Mouse (Mus musculus) adrenal gland, postnatal 25 days (tissue): ENCODE measurements at regions not wholly inside any gene's neighbourhood (a gene's known extent, or its start where the extent isn't known, plus 50 kb on each side); places are given as distances from the start of the nearest gene placed in this dataset.

ENCODE experiments used
- DNase-seq: peaks from one replicate; pipeline ENCODE4 v3.0.0; 2021; ENCODE audit warnings: mixed read lengths

DNA sequence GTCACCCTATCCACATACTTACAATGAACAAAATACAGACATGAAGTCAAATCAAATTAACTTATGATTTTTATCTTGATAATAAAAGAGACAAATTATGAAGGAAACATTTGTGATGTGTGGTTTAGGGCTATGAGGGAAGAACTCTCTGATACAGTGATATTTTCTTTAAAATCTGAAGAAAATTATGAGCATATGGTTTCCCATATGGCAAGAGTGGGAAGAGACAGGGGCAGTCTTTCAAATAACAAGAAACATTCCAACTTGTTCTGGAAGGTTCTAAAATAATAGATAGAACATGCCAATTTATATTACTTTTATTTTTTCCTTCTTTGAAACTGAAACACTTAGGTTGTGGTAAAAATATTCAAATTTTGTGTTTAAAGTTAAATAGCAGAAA lies 1585.3 kb upstream of the B3galt2 start:
- DNase-seq = no peak
